Mouse (Mus musculus) MEL (cell line): ENCODE measurements at regions not wholly inside any gene's neighbourhood (a gene's known extent, or its start where the extent isn't known, plus 50 kb on each side); places are given as distances from the start of the nearest gene placed in this dataset.

Source experiments
- BHLHE40 ChIP-seq: IDR thresholded peaks from 2 replicates; pipeline ENCODE4 v1.6.1; 2012; ENCODE audit warnings: low read depth, mild to moderate bottlenecking, inconsistent platforms, low read length, improper control_type of control experiment, borderline replicate concordance
- CTCF ChIP-seq, 3 experiments: IDR thresholded peaks in 2 of 3; conservative IDR thresholded peaks in 1 of 3; 2 replicates each; pipeline ENCODE4 v1.5.1; 2011 to 2012; ENCODE audit warnings: low read length in 3 of 3, low read depth in 2 of 3, mild to moderate bottlenecking in 2 of 3, improper control_type of control experiment in 1 of 3, inconsistent platforms in 1 of 3, mixed read lengths in 1 of 3, moderate library complexity in 1 of 3; ENCODE audit not compliant: control insufficient read depth in 1 of 3, insufficient read depth in 1 of 3, poor library complexity in 1 of 3, severe bottlenecking in 1 of 3
- E2F4 ChIP-seq: IDR thresholded peaks from 2 replicates; pipeline ENCODE4 v1.6.1; 2011; ENCODE audit warnings: low read depth, low read length, improper control_type of control experiment, borderline replicate concordance
- EP300 ChIP-seq, 2 experiments: IDR thresholded peaks; 2 replicates each; pipeline ENCODE4 v1.6.1; 2011; ENCODE audit warnings: improper control_type of control experiment in 2 of 2, low read length in 2 of 2, low read depth in 1 of 2, mild to moderate bottlenecking in 1 of 2
- ETS1 ChIP-seq: IDR thresholded peaks from 2 replicates; pipeline ENCODE4 v1.6.1; 2012; ENCODE audit warnings: low read depth, mild to moderate bottlenecking, inconsistent platforms, low read length, improper control_type of control experiment, moderate library complexity
- GATA1 ChIP-seq: IDR thresholded peaks from 2 replicates; pipeline ENCODE4 v1.6.1; 2011; ENCODE audit warnings: low read depth, low read length, improper control_type of control experiment
- HCFC1 ChIP-seq: IDR thresholded peaks from 2 replicates; pipeline ENCODE4 v1.6.1; 2012; ENCODE audit warnings: low read depth, mild to moderate bottlenecking, inconsistent platforms, low read length, improper control_type of control experiment, moderate library complexity
- MAFK ChIP-seq: IDR thresholded peaks from 2 replicates; pipeline ENCODE4 v1.6.1; 2011; ENCODE audit warnings: low read depth, mild to moderate bottlenecking, low read length, improper control_type of control experiment, borderline replicate concordance
- MXI1 ChIP-seq: IDR thresholded peaks from 2 replicates; pipeline ENCODE4 v1.6.1; 2011; ENCODE audit warnings: mild to moderate bottlenecking, low read depth, low read length, improper control_type of control experiment
- MYC ChIP-seq: IDR thresholded peaks from 2 replicates; pipeline ENCODE4 v1.6.1; 2011; ENCODE audit warnings: low read depth, mild to moderate bottlenecking, low read length, improper control_type of control experiment, moderate library complexity
- POLR2A ChIP-seq, 2 experiments: IDR thresholded peaks; 2 replicates each; pipeline ENCODE4 v1.6.1; 2011 to 2012; ENCODE audit warnings: low read length in 2 of 2, mild to moderate bottlenecking in 2 of 2, control low read depth in 1 of 2, improper control_type of control experiment in 1 of 2, low read depth in 1 of 2, moderate library complexity in 1 of 2; ENCODE audit not compliant: control insufficient read depth in 1 of 2, insufficient read depth in 1 of 2, poor library complexity in 1 of 2
- RAD21 ChIP-seq: IDR thresholded peaks from 2 replicates; pipeline ENCODE4 v1.6.1; 2011; ENCODE audit warnings: mild to moderate bottlenecking, low read depth, low read length, improper control_type of control experiment
- SIN3A ChIP-seq: IDR thresholded peaks from 2 replicates; pipeline ENCODE4 v1.6.1; 2012; ENCODE audit warnings: low read length, improper control_type of control experiment, inconsistent platforms
- USF1 ChIP-seq: IDR thresholded peaks from 2 replicates; pipeline ENCODE4 v1.6.1; 2014; ENCODE audit warnings: low read depth, mild to moderate bottlenecking, inconsistent platforms, low read length, improper control_type of control experiment, moderate library complexity

GRCm38 (mm10) chr4:64804996-64805395, 319.0 kb upstream of the Pappa start:
- no peak for TF ChIP-seq CTCF (IDR thresholded peaks at IDR 0.05 in 2 of 3, conservative IDR thresholded peaks at IDR 0.05 in 1 of 3; ENCODE audit: control insufficient read depth in 1 of 3, insufficient read depth in 1 of 3, low read depth in 2 of 3, low read length in 3 of 3, poor library complexity in 1 of 3, severe bottlenecking in 1 of 3)
- TF ChIP-seq HCFC1 = no peak
- no peak for TF ChIP-seq POLR2A (IDR thresholded peaks at IDR 0.05; ENCODE audit: control insufficient read depth in 1 of 2, insufficient read depth in 1 of 2, low read depth in 1 of 2, low read length in 2 of 2, poor library complexity in 1 of 2)
- no peak for TF ChIP-seq MXI1
- no peak for TF ChIP-seq MAFK
- TF ChIP-seq SIN3A = no peak
- no peak for TF ChIP-seq EP300 (IDR thresholded peaks at IDR 0.05; ENCODE audit: low read depth in 1 of 2, low read length in 2 of 2)
- no peak for TF ChIP-seq GATA1
- no peak for TF ChIP-seq BHLHE40
- no peak for TF ChIP-seq ETS1
- no peak for TF ChIP-seq MYC
- no peak for TF ChIP-seq USF1
- TF ChIP-seq RAD21 = no peak
- no peak for TF ChIP-seq E2F4
